Mouse (Mus musculus) hindbrain, embryonic 11.5 days (tissue): Measurements from ENCODE around the gene Unc5a. TPM values are rescaled to one million over a fixed set of nuclear protein-coding genes. Genes with fewer than 3 reads are reported as not detected.

Source experiments
- ATAC-seq: fragments of 200-750 bp; cut with Nextera tagmentation; 2 replicates; pipeline ENCODE4 v1.8.0; 2017; ENCODE audit warnings: mild to moderate bottlenecking, moderate TSS enrichment, moderate library complexity; ENCODE audit not compliant: low FRiP score
- DNase-seq: peaks from one replicate; pipeline ENCODE4 v3.0.0-alpha.2; 2015; ENCODE audit warnings: low spot score
- H3K27ac ChIP-seq: fragments of 300-500 bp; sonication (generic); 2 replicates; pipeline ENCODE4 v1.5.1; 2014; ENCODE audit warnings: mild to moderate bottlenecking, low read depth, low read length
- H3K27me3 ChIP-seq: fragments of 300-500 bp; sonication (generic); 2 replicates; pipeline ENCODE4 v1.6.1; 2014; ENCODE audit warnings: mild to moderate bottlenecking, low read length, moderate library complexity, mixed read lengths; ENCODE audit not compliant: control insufficient read depth, insufficient read depth
- H3K36me3 ChIP-seq: fragments of 300-500 bp; sonication (generic); 2 replicates; pipeline ENCODE4 v1.6.1; 2014; ENCODE audit warnings: mild to moderate bottlenecking, low read length, moderate library complexity, mixed read lengths; ENCODE audit not compliant: control insufficient read depth, insufficient read depth
- H3K4me1 ChIP-seq: fragments of 300-500 bp; sonication (generic); replicated peaks from 2 replicates; pipeline ENCODE4 v1.6.1; 2014; ENCODE audit warnings: low read length, mixed read lengths; ENCODE audit not compliant: control insufficient read depth, insufficient read depth
- H3K4me2 ChIP-seq: fragments of 300-500 bp; sonication (generic); replicated peaks from 2 replicates; pipeline ENCODE4 v1.6.1; 2014; ENCODE audit warnings: mild to moderate bottlenecking, low read depth, low read length
- H3K4me3 ChIP-seq: fragments of 300-500 bp; sonication (generic); 2 replicates; pipeline ENCODE4 v1.5.1; 2014; ENCODE audit warnings: low read depth, low read length
- H3K9ac ChIP-seq: fragments of 300-500 bp; sonication (generic); 2 replicates; pipeline ENCODE4 v1.6.1; 2014; ENCODE audit warnings: low read depth, low read length
- H3K9me3 ChIP-seq: fragments of 300-500 bp; sonication (generic); 2 replicates; pipeline ENCODE4 v1.6.1; 2016; ENCODE audit warnings: low read length; ENCODE audit not compliant: control insufficient read depth
- WGBS: fragments of 180-500 bp; shearing (Covaris S2); extraction: QIAGEN DNeasy Blood & Tissue Kit; methylation state at CpG from one replicate; pipeline ENCODE4 v1.1.7; 2014; 5-methylcytosine and 5-hydroxymethylcytosine counted together
- polyA plus RNA-seq: library from polyadenylated mRNA; unstranded; fragments of >200 nt; fragmentation: Nextera tagmentation; extraction: Ambion mirVana; gene quantifications from 2 replicates; pipeline ENCODE4 v1.2.1, GENCODE M21; 2014

Unc5a gene
- polyA plus RNA-seq, 1 experiment from 2014 or later, result 2.9 TPM

DNA sequence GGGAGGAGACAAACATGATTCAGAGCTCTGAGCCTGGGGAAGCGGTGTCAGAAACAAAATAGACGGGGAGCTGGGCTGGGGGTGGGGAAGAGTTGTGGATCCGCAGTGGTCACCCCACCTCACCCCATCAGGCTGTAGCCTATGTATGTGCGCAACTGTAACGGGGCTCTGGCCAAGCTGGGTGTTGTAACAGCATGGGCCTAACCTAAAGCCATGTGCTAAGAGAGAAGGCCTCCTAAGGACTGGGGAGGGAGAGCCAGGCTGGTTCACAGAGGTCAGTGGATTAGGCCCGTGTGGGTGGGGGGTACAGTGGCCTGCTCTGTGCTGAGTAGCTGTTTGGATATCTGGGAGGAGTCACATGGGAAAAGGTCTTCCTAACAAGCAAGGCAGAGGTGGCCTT is 10.6 kb downstream of the Unc5a start:
- H3K4me3 ChIP-seq, result no peak overlapping the region
- ATAC-seq, result no peak
- H3K4me2 ChIP-seq, result no peak overlapping the region; the same call in 1 of the 2 replicates
- WGBS, result 35% methylated on average over 6 of the region's 6 CpGs
- no peak for DNase-seq
- H3K36me3 ChIP-seq, result no peaks in the 10 kb centered on the region
- 0 out of 2 replicates have a peak, but pooled peaks cover 11% of the 10 kb centered on the region for H3K4me1 ChIP-seq
- H3K9ac ChIP-seq, result no peak overlapping the region
- H3K27me3 ChIP-seq, result peaks cover 54% of the 10 kb centered on the region
- peak overlapping the region; percentile 54; the same call in 1 of the 2 replicates for H3K27ac ChIP-seq
- H3K9me3 ChIP-seq, result no peaks in the 10 kb centered on the region

DNA sequence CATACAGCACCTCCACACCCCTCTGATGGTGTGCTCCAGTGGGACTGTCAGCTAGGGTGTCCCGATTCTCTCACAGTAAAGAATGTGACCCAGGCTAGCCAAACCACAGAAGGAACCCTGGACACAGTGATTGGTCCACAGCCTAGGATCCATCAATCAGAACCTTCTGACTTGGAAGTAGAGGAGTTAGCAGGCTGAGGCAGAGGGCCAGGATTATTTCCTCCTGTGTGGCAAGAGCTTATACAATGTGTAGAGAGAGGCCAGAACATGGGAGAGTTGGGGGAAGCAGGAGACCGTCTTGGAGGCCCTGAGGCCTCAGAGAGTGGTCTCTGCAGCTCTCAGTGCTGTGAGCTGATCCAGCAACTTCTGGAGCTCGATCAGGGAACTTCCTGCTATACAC is 11.3 kb downstream of the Unc5a start:
- DNase-seq (no peak), ATAC-seq (no peak)
- no peak overlapping the region for H3K9ac ChIP-seq
- 68% methylated on average over 3 of the region's 3 CpGs for WGBS
- no peak overlapping the region for H3K4me3 ChIP-seq
- H3K36me3 ChIP-seq, result no peaks in the 10 kb centered on the region
- H3K4me1 ChIP-seq, result 0 out of 2 replicates have a peak, but pooled peaks cover 8% of the 10 kb centered on the region
- H3K27ac ChIP-seq, result no peak overlapping the region
- no peaks in the 10 kb centered on the region for H3K9me3 ChIP-seq
- peaks cover 49% of the 10 kb centered on the region for H3K27me3 ChIP-seq
- no peak overlapping the region for H3K4me2 ChIP-seq

DNA sequence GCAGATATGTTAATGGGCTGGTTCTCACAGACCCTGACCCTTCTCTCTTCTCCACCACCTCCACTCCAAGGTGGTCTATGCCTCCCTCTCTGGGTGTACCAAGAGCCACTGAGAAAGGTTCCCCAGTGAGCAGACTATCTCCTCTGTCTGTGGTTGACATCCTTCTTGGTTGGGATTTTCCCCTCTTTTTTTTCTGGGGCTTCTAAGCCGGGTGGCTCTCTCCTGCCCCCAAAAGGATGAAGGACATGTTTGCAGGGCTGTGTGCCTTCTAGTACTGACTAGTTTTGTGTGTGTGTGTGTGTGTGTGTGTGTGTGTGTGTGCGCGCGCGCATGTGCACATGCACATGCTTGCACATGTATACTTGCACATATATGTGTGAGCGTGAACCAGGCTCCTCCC is 16.0 kb downstream of the Unc5a start:
- Histone ChIP-seq H3K9ac (no peak overlapping the region), H3K4me3 (no peak overlapping the region), H3K36me3 (no peaks in the 10 kb centered on the region), H3K4me1 (peaks cover 7% of the 10 kb centered on the region), H3K27me3 (peaks cover 19% of the 10 kb centered on the region), H3K27ac (no peak overlapping the region), H3K4me2 (no peak overlapping the region), H3K9me3 (no peaks in the 10 kb centered on the region)
- ATAC-seq (no peak), DNase-seq (no peak)
- 83% methylated on average over 6 of the region's 6 CpGs for WGBS

DNA sequence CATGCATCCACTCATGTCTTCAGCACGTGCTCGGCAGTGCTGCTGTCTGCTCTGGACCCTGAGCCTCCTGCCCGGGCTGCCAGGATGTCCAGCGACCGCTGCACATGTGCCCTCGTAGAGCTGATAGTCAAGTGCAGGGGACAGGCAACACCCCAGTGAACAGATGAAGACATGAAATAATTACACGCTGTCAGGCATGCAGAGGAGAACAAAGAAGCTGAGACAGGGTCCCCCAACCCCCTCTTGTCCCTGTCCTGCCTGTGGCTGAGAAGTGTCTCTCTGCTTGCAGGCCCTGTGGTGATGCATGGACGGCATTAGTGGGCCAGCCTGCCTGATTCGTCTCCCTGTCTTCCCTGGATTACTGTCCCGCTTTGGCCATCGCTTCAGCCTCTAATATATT is 18.3 kb downstream of the Unc5a start:
- peaks cover 7% of the 10 kb centered on the region; the same call in 1 of the 2 replicates for H3K27me3 ChIP-seq
- no peak overlapping the region for H3K4me2 ChIP-seq
- no peak overlapping the region for H3K4me3 ChIP-seq
- peak overlapping the region; percentile 70 for H3K27ac ChIP-seq
- peaks cover 7% of the 10 kb centered on the region for H3K4me1 ChIP-seq
- H3K9me3 ChIP-seq, result no peaks in the 10 kb centered on the region
- WGBS, result 45% methylated on average over 11 of the region's 11 CpGs
- no peaks in the 10 kb centered on the region for H3K36me3 ChIP-seq
- no peak overlapping the region for H3K9ac ChIP-seq
- 0 out of 2 replicates have a peak, but pooled peaks have one; percentile 30 for ATAC-seq
- peak; percentile 39 for DNase-seq

DNA sequence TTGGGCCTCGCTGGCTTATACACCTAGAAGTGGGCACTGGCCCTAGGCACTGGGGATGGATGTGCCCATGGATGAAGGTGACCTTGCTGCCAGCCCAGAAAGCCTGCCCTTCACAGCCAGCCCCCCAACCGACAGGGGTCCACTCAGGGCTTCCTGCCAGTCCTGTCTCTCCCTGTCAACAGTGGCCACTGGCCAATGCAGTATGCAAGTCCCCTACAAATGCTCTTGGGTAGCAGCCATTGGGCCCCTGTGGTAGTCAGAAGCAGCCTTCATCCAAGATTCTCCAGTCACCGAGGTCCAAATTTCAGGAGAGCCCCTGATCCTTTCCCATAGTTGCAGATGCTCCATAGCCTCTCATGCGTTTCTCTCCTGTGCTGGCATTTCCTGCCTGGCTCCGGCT is 19.4 kb downstream of the Unc5a start:
- no peak for ATAC-seq
- Histone ChIP-seq H3K9me3 (no peaks in the 10 kb centered on the region), H3K27me3 (peaks cover 7% of the 10 kb centered on the region; the same call in 1 of the 2 replicates), H3K9ac (no peak overlapping the region), H3K4me2 (no peak overlapping the region), H3K36me3 (no peaks in the 10 kb centered on the region), H3K27ac (no peak overlapping the region; the same call in 1 of the 2 replicates), H3K4me3 (no peak overlapping the region), H3K4me1 (peaks cover 7% of the 10 kb centered on the region)
- 73% methylated on average over 5 of the region's 5 CpGs for WGBS
- no peak for DNase-seq

DNA sequence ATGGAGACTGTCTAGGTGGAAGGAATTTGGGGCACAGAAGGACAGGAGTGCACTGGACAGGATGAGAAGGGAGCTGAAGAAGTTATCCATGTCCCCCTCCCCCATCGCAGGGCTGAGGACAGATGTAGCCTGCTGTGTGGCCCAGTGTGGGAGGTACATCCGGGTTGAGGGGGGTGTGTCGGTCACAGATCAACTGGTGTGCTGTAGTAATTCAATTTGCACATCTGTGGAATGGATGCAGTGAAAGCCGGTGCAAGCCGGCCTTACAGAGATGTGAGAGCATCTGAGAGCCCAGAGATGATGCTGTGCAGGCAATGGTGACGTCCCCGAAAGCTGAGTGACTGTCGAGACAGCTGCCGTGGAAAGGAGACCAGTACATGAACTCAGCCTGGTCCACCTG is 20.3 kb downstream of the Unc5a start:
- H3K36me3 ChIP-seq, result no peaks in the 10 kb centered on the region
- no peak overlapping the region for H3K4me2 ChIP-seq
- DNase-seq (no peak), ATAC-seq (no peak)
- H3K4me3 ChIP-seq, result no peak overlapping the region
- no peak overlapping the region for H3K9ac ChIP-seq
- peaks cover 7% of the 10 kb centered on the region; the same call in 1 of the 2 replicates for H3K27me3 ChIP-seq
- no peaks in the 10 kb centered on the region for H3K9me3 ChIP-seq
- no peak overlapping the region for H3K27ac ChIP-seq
- 47% methylated on average over 9 of the region's 9 CpGs for WGBS
- peaks cover 7% of the 10 kb centered on the region for H3K4me1 ChIP-seq

DNA sequence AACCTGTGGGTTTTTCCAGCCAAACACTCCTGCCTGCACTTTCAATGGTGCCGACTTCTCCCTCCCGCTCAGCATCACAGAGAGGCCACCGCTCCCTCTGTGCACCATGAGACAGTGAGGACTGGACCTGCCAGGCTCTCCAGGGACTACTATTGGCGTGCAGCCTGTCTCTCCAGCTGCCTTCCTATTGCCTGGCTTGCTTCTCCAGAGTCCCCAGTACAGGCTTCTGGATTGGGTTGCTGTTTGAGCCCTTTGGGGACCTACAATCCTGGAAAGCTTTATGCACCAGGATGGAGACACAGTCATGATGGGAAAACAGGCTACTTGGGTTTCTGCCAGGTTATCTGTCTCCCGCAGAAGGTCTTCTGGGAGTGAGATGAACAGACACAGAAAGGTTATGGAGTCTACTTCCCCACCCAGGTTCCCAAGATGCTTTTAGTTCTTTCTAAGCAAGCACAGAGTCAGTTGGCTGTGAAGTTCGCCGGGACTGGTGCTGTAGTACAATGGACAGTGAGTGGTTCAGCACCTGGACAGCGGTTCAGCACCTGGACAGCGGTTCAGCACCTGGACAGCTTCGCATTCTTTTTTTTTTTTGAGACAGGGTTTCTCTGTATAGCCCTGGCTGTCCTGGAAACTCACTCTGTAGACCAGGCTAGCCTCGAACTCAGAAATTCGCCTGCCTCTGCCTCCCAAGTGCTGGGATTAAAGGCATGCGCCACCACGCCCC is 21.5 kb downstream of the Unc5a start:
- Histone ChIP-seq H3K4me3 (no peak overlapping the region), H3K27me3 (peaks cover 9% of the 10 kb centered on the region; the same call in 1 of the 2 replicates), H3K4me2 (no peak overlapping the region), H3K9me3 (no peaks in the 10 kb centered on the region), H3K36me3 (no peaks in the 10 kb centered on the region), H3K27ac (no peak overlapping the region), H3K9ac (no peak overlapping the region), H3K4me1 (peaks cover 9% of the 10 kb centered on the region)
- 45% methylated on average over 14 of the region's 14 CpGs for WGBS
- no peak for ATAC-seq
- DNase-seq, result peak; percentile 53

DNA sequence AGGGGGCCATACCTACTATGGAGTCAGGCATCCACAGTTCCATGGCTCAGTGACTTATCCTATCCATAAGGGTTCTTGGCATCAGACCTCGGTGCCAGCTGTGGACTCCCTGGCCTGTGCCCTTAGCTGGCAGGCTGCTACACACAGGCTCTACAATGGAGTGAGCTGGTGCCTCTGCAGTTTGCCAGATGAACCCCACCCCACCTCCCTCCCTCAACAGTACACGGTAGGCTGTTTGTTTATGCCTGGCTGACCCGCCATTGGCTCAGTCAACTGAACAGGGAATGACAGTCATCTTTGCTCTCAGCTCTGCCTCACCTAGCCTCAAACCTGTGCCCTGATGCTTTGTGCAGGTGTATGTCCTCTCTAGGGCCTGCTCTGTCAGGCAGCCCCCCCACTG is 26.3 kb downstream of the Unc5a start:
- no peak overlapping the region for H3K9ac ChIP-seq
- ATAC-seq, result no peak
- WGBS, result 51% methylated on average over 3 of the region's 3 CpGs
- no peaks in the 10 kb centered on the region for H3K9me3 ChIP-seq
- H3K4me2 ChIP-seq, result no peak overlapping the region
- peaks cover 4% of the 10 kb centered on the region; the same call in 1 of the 2 replicates for H3K4me1 ChIP-seq
- no peak for DNase-seq
- no peak overlapping the region for H3K4me3 ChIP-seq
- peaks cover 2% of the 10 kb centered on the region; the same call in 1 of the 2 replicates for H3K27me3 ChIP-seq
- no peak overlapping the region for H3K27ac ChIP-seq
- no peaks in the 10 kb centered on the region for H3K36me3 ChIP-seq

DNA sequence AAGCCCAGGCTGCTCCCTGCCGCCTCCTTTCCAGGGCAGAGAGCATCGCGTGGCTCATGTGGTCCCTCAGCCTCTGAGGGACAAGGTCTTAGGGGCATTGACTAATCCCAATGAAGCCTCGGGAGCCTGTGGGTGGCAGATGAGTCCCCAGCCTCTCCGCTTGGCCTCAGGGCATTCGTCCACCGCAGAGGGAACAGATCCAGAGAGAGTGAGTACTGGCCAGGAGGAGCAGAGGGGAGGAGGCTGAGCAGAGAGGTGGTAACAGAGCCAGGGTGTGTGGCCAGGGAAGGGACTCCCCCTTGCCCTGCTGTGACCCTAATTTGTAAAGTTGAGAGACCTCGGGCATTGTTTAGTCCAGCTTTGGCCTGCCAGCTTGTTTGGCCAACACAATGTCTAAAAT is 29.6 kb downstream of the Unc5a start:
- H3K4me3 ChIP-seq, result no peak overlapping the region
- H3K36me3 ChIP-seq, result no peaks in the 10 kb centered on the region
- H3K9me3 ChIP-seq, result no peaks in the 10 kb centered on the region
- peaks cover 4% of the 10 kb centered on the region; the same call in 1 of the 2 replicates for H3K4me1 ChIP-seq
- H3K4me2 ChIP-seq, result no peak overlapping the region
- H3K27me3 ChIP-seq, result peaks cover 2% of the 10 kb centered on the region; the same call in 1 of the 2 replicates
- 45% methylated on average over 8 of the region's 8 CpGs for WGBS
- H3K9ac ChIP-seq, result no peak overlapping the region
- no peak overlapping the region for H3K27ac ChIP-seq
- no peak for ATAC-seq
- no peak for DNase-seq
